Mouse (Mus musculus): Measurements from ENCODE around the gene Fnbp1l. TPM values are rescaled to one million over a fixed set of nuclear protein-coding genes. Genes with fewer than 3 reads are reported as not detected.

Fnbp1l gene
- polyA plus RNA-seq, 1 experiment from 2014 or later = 80.1 TPM

DNA sequence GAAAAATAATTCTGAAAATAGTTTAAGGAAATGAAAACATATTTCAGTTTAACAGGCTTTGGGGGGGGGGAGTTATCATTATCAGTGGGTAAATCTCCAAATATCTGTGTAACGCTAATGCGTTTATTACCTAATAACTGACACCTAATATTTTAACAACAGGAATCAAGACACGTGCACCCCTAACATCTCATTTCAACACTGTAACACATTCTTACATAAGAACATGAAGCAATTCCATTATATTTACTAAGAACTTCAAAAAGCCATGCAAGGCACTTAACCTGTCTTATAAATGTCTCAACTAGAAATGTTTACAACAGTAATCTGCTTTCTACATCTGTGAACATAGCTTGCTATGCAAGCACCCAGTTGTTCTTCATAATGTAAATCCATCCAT is 68.3 kb downstream of the Fnbp1l start:
- ATAC-seq (ENCODE audit: insufficient number of reproducible peaks, insufficient read depth, low FRiP score, low TSS enrichment) = no peak

DNA sequence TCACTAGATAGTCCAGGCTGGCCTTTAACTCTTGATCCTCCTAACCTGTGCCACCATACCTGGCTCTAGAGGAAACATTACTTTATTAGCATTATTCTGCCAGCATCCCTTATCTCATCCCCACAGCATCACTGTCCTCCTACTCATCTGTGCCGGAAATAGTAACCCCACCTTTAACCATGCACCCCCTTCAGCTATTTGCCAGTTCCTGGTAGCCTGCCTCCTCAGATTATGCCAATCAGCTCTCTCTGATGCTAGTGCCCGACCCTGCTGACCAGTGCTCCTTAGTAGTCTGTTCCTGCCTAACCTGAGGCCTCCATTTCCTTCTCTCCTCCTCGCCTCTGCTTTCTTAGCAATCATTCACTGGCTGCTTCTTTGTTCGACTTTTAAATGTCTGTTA is 72.0 kb downstream of the Fnbp1l start:
- Histone ChIP-seq H3K9me3 (no peaks in the 10 kb centered on the region), H3K9ac (no peak overlapping the region), H3K27ac (no peak overlapping the region), H3K4me2 (replicated peaks) (no peak overlapping the region), H3K36me3 (peaks cover 39% of the 10 kb centered on the region), H3K4me1 (no peaks in the 10 kb centered on the region), H3K27me3 (no peaks in the 10 kb centered on the region), H3K4me3 (no peak overlapping the region)
- ATAC-seq (ENCODE audit: insufficient number of reproducible peaks, insufficient read depth, low FRiP score, low TSS enrichment) = no peak
- WGBS = 87% methylated on average over 4 of the region's 4 CpGs

More for the DNA sequence above, 68.3 kb downstream of the Fnbp1l start:
- H3K9ac ChIP-seq = no peak overlapping the region
- H3K27ac ChIP-seq = no peak overlapping the region
- no peaks in the 10 kb centered on the region for H3K9me3 ChIP-seq
- H3K27me3 ChIP-seq = no peaks in the 10 kb centered on the region
- H3K4me3 ChIP-seq = no peak overlapping the region
- H3K4me1 ChIP-seq = no peaks in the 10 kb centered on the region
- 94% methylated on average over 3 of the region's 3 CpGs for WGBS
- H3K4me2 ChIP-seq (replicated peaks) = no peak overlapping the region
- H3K36me3 ChIP-seq = peaks cover 11% of the 10 kb centered on the region; the same call in 1 of the 2 replicates

DNA sequence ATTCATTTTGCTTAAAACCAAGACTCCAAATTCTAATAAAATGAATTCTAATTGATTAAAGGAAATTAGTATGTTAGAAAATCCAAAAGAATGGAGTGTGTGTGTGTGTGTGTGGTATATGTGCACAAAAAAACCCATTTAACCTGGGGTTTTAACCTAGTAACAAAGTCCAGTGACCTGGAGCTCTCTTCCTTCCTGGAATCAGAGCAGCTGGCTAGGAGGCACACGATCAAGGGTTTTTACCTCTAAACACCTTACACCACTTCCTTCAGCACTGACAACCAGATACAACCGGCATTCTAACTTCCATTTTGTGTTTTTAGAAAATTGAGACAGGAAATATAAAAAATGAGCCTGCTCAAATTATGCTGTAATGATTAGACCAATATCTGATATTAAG is 74.2 kb downstream of the Fnbp1l start:
- no peaks in the 10 kb centered on the region for H3K27me3 ChIP-seq
- no peak overlapping the region for H3K4me3 ChIP-seq
- H3K4me2 ChIP-seq (replicated peaks) = no peak overlapping the region
- H3K27ac ChIP-seq = no peak overlapping the region
- 73% methylated on average over 2 of the region's 2 CpGs for WGBS
- no peaks in the 10 kb centered on the region for H3K9me3 ChIP-seq
- no peaks in the 10 kb centered on the region for H3K4me1 ChIP-seq
- H3K36me3 ChIP-seq = peaks cover 60% of the 10 kb centered on the region
- ATAC-seq (ENCODE audit: insufficient number of reproducible peaks, insufficient read depth, low FRiP score, low TSS enrichment) = no peak
- no peak overlapping the region for H3K9ac ChIP-seq

DNA sequence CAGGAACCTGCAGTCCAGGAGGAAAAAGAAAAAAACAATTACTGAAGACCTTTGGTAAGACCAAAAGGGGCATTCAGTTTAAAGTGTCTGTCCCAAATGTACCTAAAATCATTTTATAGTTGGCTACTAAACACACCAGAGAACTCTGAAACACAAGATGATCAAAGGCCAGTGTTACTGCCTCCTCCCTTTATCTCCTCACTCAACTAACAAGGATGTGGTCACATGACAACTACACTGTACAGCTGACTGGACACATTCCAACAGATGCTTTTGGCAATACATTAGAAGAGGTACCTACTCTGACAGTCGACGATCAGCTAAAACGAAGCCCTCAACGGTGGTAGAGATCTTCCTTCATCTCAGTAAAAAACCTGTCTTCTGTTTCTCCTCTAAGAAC is 78.6 kb downstream of the Fnbp1l start:
- 89% methylated on average over 4 of the region's 4 CpGs for WGBS
- no peak for ATAC-seq (ENCODE audit: insufficient number of reproducible peaks, insufficient read depth, low FRiP score, low TSS enrichment)
- peaks cover 77% of the 10 kb centered on the region for H3K36me3 ChIP-seq

DNA sequence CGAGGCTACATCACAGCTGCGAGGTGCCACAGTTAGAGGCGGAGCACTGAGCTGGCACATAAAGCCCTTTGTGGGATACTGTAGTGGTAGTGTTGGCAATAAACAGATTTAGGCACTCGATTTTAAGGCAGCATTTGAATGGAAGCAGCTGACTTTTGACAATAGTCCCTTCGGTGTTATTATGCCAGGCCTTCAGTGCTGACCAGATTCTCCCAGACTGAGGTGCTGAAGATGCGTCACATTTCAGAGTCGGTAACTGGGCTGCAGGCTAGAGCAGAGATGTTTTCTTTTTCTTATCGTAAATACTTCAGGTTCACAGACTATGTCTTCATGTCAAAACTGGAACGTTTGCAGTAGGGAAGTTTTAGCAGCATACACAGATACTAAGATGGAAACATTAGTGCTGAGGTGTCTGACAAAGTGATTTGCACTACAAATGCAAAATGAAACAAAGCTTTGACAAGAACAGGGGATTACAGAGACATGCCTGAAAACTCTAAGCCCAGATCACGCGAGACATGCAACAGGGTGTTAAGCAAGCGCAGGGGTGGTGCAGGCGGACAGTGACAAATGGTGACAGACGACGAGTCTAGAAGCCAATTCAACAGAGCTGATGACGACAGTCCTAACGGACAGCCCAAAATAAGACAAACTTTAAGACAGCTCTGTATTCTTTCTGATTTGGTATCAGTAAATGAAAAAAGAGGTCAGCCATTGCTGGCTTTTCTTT is 79.4 kb downstream of the Fnbp1l start:
- 89% methylated on average over 17 of the region's 17 CpGs for WGBS
- no peaks in the 10 kb centered on the region for H3K27me3 ChIP-seq
- no peaks in the 10 kb centered on the region for H3K9me3 ChIP-seq
- no peak overlapping the region for H3K4me3 ChIP-seq
- H3K9ac ChIP-seq = no peak overlapping the region
- H3K27ac ChIP-seq = no peak overlapping the region
- H3K4me1 ChIP-seq = no peaks in the 10 kb centered on the region
- ATAC-seq (ENCODE audit: insufficient number of reproducible peaks, insufficient read depth, low FRiP score, low TSS enrichment) = no peak
- no peak overlapping the region for H3K4me2 ChIP-seq (replicated peaks)
- peaks cover 71% of the 10 kb centered on the region for H3K36me3 ChIP-seq

More for the DNA sequence above, 78.6 kb downstream of the Fnbp1l start:
- no peaks in the 10 kb centered on the region for H3K9me3 ChIP-seq
- H3K27ac ChIP-seq = no peak overlapping the region
- no peaks in the 10 kb centered on the region for H3K27me3 ChIP-seq
- H3K9ac ChIP-seq = no peak overlapping the region
- no peak overlapping the region for H3K4me3 ChIP-seq
- H3K4me1 ChIP-seq = no peaks in the 10 kb centered on the region
- no peak overlapping the region for H3K4me2 ChIP-seq (replicated peaks)

DNA sequence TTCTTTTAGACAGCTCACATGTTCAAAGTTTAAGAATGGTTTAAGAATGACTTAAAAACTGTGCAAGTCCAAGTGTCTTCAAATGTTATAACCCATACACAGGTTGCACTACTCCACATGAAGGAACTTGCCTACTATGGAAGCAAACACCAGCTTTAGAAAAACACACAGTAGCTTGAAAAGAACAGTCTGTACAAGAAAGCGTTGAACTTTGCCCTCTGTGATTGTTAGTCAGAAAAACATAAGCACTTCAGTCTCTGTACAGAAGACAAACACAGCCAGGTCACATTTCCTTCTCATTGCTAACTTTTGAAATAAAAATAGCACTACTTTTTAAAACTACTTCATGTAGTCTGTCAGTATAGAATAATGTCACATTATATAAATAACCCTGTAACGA is 80.7 kb downstream of the Fnbp1l start:
- Histone ChIP-seq H3K4me1 (no peaks in the 10 kb centered on the region), H3K9me3 (no peaks in the 10 kb centered on the region), H3K4me2 (replicated peaks) (no peak overlapping the region), H3K27me3 (no peaks in the 10 kb centered on the region), H3K36me3 (peaks cover 60% of the 10 kb centered on the region), H3K27ac (no peak overlapping the region), H3K9ac (no peak overlapping the region), H3K4me3 (no peak overlapping the region)
- 85% methylated on average over 2 of the region's 2 CpGs for WGBS
- no peak for ATAC-seq (ENCODE audit: insufficient number of reproducible peaks, insufficient read depth, low FRiP score, low TSS enrichment)

DNA sequence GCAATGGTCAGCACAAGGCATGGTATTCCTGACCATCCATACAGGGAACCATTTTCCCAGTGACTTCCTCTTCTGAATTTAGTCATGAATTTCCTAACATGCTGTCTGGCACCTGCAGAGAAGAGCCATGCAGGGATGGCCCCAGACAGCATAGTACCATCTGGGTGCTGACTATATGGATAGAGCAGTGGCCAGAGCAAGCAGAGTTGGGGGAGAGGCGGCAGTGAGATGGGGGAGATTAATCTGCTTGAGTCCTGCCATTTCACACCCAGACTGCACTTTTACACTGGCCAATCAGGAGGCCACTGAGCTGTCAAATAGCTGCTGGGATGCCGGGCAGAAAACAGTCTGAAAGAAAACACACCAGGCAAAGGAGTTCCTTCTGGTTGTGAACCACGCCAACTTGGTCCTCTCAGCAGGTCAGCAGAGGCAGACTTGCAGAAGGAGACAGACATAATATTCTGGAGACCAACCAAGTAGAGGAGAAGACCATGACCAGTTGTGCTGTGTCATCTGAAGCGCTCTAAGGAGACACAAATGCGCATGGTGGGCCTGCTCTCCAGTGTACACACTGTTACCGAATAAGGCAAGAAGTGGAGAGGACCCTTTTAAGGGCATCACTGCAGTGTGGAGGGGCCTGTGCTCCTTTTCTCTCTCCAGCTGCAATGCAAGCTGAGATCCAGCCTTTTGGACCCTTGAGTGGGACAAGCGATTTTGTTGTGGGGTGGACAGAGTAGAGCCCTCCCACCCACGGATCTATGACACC is 83.4 kb downstream of the Fnbp1l start:
- H3K9ac ChIP-seq = no peak overlapping the region
- no peaks in the 10 kb centered on the region for H3K9me3 ChIP-seq
- H3K36me3 ChIP-seq = peaks cover 36% of the 10 kb centered on the region
- H3K27me3 ChIP-seq = no peaks in the 10 kb centered on the region
- H3K27ac ChIP-seq = no peak overlapping the region
- 0 out of 2 replicates have a peak, but pooled peaks have one; percentile 15 for ATAC-seq (ENCODE audit: insufficient number of reproducible peaks, insufficient read depth, low FRiP score, low TSS enrichment)
- 87% methylated on average over 8 of the region's 8 CpGs for WGBS
- no peak overlapping the region for H3K4me2 ChIP-seq (replicated peaks)
- no peaks in the 10 kb centered on the region for H3K4me1 ChIP-seq
- H3K4me3 ChIP-seq = no peak overlapping the region

DNA sequence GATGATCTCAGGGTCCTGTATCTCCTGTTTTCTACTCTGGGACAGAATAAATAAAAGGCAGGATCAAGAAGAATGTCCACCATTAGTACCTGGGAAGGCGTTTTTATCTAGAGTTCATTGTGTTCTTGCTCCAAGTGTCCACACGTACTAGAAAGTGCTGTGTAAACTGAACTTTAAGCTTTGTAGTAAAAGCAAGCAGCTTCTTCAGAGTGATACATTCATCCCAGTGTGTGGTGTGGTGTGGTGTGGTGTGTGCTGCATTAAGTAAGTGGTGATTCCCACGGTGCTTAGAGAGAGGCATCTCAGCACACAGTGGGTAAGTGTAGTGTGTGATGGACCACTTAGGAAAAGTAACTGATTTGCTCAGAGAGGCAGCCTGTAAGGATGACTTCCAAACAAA is 91.0 kb downstream of the Fnbp1l start:
- no peak overlapping the region for H3K27ac ChIP-seq
- H3K4me1 ChIP-seq = no peaks in the 10 kb centered on the region
- H3K27me3 ChIP-seq = no peaks in the 10 kb centered on the region
- no peak overlapping the region for H3K9ac ChIP-seq
- no peak overlapping the region for H3K4me2 ChIP-seq (replicated peaks)
- WGBS = 86% methylated on average over 3 of the region's 3 CpGs
- no peaks in the 10 kb centered on the region for H3K9me3 ChIP-seq
- no peak overlapping the region for H3K4me3 ChIP-seq
- no peak for ATAC-seq (ENCODE audit: insufficient number of reproducible peaks, insufficient read depth, low FRiP score, low TSS enrichment)
- H3K36me3 ChIP-seq = no peaks in the 10 kb centered on the region; the same call in 1 of the 2 replicates

DNA sequence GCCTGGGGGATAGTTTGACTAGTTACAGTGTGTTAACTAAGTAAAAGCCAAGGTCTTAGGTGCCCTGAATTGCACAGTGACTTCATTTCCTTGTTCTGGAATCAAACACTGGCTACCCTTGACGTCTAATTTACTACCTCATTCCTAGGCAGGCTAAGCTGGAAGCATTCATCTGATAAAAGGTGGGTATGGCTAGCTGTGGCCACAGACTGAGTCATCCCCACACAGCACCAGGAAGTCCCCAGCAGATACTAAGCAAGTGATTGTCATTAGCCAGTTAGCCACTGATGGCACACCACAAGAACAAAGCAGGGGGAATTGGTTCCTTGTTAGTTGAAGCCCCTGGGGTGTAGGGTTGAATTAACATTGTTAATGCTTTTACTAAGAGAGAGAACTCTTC is 98.2 kb downstream of the Fnbp1l start:
- Histone ChIP-seq H3K4me2 (replicated peaks) (no peak overlapping the region), H3K36me3 (no peaks in the 10 kb centered on the region), H3K9ac (no peak overlapping the region), H3K27ac (no peak overlapping the region), H3K9me3 (no peaks in the 10 kb centered on the region), H3K27me3 (no peaks in the 10 kb centered on the region), H3K4me3 (no peak overlapping the region), H3K4me1 (peaks cover 33% of the 10 kb centered on the region)
- WGBS = 35% methylated on average over 1 of the region's 1 CpGs
- ATAC-seq (ENCODE audit: insufficient number of reproducible peaks, insufficient read depth, low FRiP score, low TSS enrichment) = no peak

DNA sequence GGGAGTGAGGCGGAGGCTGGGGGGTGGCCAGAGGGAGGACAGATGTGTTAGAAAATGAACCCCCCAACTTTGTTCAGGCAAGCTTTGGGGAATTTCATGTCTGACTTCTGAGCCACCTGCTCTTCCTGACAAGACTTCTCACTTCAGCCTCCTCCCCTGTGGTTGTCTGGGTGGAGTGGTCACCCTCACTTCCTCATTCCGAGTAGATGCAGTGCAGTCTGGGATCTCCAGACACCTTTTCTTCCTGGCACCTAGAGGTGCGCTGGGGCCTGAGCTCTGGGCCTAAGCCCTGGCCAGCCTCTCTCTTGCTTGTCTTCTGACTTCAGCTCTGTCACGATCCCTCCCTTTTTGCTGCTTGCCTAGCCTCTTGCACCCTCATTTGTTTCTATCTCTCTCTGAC is 98.6 kb downstream of the Fnbp1l start:
- ATAC-seq (ENCODE audit: insufficient number of reproducible peaks, insufficient read depth, low FRiP score, low TSS enrichment) = no peak
- 86% methylated on average over 4 of the region's 4 CpGs for WGBS
- Histone ChIP-seq H3K4me3 (no peak overlapping the region), H3K9ac (no peak overlapping the region), H3K9me3 (no peaks in the 10 kb centered on the region), H3K27me3 (no peaks in the 10 kb centered on the region), H3K4me1 (peaks cover 34% of the 10 kb centered on the region), H3K4me2 (replicated peaks) (no peak overlapping the region), H3K36me3 (no peaks in the 10 kb centered on the region), H3K27ac (no peak overlapping the region)

DNA sequence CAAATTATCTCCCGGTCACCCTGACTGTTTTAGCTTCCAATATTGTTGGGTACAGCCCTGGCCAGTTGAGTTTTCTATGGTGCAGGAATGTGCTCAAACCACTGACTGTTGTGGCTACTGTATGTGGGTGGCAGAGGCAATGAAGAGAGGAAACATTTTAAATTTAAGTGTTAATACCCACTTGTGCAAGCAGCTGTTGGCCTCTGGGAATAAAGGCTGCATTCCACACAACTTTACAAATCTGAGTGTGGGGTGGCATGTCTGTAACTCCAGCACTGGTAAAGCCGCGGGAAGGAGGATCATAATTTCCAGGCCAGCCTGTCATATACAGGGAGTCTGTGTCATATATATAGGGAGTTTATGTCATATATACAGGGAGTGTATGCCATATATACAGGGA is 99.2 kb downstream of the Fnbp1l start:
- H3K4me3 ChIP-seq = no peak overlapping the region
- H3K4me1 ChIP-seq = peaks cover 39% of the 10 kb centered on the region
- 72% methylated on average over 3 of the region's 3 CpGs for WGBS
- no peak overlapping the region for H3K4me2 ChIP-seq (replicated peaks)
- no peaks in the 10 kb centered on the region for H3K27me3 ChIP-seq
- no peaks in the 10 kb centered on the region for H3K9me3 ChIP-seq
- no peaks in the 10 kb centered on the region for H3K36me3 ChIP-seq
- no peak for ATAC-seq (ENCODE audit: insufficient number of reproducible peaks, insufficient read depth, low FRiP score, low TSS enrichment)
- no peak overlapping the region for H3K9ac ChIP-seq
- no peak overlapping the region for H3K27ac ChIP-seq

DNA sequence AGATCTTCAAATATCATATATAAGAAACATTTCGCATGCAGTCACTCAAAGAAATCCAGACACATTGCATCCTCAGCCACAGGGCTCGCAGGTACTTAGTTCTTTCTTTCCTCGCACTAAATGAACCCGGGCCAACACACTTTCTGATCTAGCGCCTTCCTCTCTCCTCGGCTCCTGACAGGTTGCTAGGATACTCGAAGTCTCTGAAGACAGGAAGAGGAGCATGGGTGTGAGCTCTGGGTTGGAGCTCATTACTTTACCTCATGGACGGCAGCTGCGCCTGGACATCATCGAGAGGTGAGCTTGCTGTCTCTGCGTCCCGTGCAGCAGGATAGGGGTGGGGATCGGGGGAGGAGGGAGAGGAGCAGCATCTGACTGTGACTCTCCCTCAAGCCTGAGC is 100.4 kb downstream of the Fnbp1l start:
- H3K4me3 ChIP-seq = no peak overlapping the region
- peak overlapping the region; percentile 20 for H3K4me2 ChIP-seq (replicated peaks)
- H3K27ac ChIP-seq = peak overlapping the region; percentile 69; the same call in 1 of the 2 replicates
- H3K27me3 ChIP-seq = no peaks in the 10 kb centered on the region
- no peak overlapping the region for H3K9ac ChIP-seq
- 31% methylated on average over 13 of the region's 13 CpGs for WGBS
- H3K36me3 ChIP-seq = no peaks in the 10 kb centered on the region
- no peak for ATAC-seq (ENCODE audit: insufficient number of reproducible peaks, insufficient read depth, low FRiP score, low TSS enrichment)
- H3K9me3 ChIP-seq = no peaks in the 10 kb centered on the region
- H3K4me1 ChIP-seq = peaks cover 41% of the 10 kb centered on the region

Measured in embryonic facial prominence, embryonic 12.5 days (tissue).